Mouse (Mus musculus): ENCODE data around the gene Arhgap22.
A peak's percentile ranks its signal among the peaks of the same experiment; 100 is the strongest.

Arhgap22 gene

DNA sequence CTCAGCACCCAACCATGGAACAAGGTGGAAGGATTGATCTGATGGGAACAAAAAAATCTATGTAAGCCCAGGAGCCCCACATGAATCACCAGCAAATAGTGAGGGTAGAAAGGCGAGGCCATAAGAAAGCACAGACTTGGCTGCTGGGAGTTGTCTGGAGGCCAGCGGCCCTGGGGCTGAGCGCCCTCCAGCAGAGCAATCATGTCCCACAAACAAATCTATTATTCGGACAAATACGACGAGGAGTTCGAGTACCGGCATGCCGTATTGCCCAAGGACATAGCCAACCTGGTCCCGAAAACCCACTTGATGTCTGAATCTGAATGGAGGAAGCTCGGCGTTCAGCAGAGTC is 892 bp upstream of the Arhgap22 start:
- no peak for DNase-seq (ENCODE audit: extremely low read depth, low read depth)

DNA sequence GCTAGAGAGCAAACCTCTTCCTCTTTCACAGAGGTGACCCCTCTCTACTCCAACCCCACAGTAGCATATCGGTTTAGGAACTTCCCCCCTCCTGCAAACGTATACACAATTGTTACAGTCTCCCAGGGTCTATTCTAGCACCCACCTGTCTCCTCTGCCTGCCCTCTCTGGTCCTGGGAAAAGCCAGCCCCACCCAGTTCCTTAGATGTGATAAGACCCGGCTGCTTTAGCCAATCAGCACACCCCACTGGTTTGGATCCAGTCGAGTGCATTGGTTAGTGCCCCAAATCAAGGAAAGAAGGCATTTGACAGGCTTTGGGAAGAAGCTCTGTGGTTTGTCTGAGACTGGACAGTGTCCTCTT is 922 bp downstream of the Arhgap22 start:
- DNase-seq (ENCODE audit: extremely low read depth, low read depth): no peak

DNA sequence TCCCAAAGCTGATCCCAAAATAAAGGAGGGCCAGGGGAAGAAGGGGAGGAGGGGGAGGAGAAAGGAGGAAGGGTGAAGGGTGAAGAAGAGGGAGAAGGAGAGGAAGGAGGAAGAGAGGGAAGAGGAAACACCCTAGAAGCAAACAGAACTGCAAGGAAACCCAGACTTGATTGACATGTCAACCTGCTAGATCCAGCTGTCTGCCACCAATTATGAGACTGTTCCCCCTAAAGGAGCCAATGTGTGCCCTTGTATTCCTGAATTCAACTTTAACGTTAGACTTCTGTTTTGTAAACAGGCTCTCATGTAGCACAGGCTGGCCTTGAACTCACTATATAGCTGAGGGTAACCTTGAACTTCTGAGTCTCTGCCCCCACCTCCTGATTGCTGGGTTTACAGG is 1.3 kb downstream of the Arhgap22 start:
- DNase-seq (ENCODE audit: extremely low read depth, low read depth): no peak

DNA sequence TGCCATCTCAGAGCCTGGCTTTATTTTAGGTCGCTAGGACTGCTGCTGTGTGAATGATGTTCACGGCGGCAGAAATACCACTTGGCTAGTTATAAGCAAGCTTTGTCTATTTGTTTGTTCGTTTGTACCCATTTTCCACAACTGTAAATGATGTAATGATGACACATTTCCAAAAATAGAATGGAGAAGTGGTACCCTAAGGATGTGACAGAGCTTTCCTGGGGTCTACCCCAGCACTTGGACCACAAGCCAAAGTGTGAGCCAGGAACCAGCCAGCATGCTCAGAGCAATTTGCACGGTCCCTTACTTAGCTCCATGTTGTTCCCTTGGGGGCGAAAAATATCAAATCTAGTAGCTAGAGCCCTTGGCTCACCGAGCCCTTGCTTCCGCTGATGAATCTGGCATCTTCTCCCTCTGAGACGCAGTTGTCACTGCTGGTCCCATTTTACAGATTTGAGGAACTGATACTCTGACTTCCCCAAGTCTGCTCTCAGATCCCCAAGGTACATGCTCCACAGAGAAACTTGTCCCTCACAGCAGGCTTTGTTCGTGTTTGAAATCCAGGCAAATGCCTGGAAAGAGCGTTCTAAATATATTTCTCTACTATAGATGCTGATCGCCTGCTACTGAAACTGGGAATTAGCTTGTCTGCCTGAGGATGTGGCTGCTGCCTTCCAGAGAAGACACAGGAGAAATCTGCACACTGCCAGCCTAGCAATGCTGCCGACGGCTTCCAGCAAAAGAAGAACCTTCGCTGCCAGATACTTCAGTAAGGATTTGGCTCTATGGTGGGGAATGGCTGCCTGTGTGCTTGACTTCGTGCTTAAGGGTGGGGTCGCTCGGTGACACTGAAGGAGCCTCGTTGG is 2.8 kb downstream of the Arhgap22 start:
- DNase-seq (ENCODE audit: extremely low read depth, low read depth): no peak

DNA sequence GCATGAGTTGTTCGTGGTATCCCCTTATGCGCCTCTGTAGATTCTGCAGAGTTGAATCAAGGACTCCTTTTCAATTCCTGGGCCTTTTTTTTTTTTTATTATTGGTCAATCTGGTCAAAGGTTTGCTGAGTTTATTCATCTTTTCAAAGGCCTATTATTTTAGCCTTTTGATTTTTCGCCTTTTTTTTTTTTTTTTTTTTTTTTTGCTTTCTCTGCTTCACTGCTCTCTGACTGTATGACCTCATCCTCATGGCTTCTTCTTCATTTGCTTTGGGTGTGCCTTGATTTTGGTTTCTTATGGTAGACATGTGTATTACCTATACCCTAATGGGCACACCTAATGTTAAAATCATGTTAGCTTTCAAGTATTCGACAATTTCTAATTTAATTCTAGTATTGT is 11.4 kb downstream of the Arhgap22 start:
- DNase-seq (ENCODE audit: extremely low read depth, low read depth): no peak

DNA sequence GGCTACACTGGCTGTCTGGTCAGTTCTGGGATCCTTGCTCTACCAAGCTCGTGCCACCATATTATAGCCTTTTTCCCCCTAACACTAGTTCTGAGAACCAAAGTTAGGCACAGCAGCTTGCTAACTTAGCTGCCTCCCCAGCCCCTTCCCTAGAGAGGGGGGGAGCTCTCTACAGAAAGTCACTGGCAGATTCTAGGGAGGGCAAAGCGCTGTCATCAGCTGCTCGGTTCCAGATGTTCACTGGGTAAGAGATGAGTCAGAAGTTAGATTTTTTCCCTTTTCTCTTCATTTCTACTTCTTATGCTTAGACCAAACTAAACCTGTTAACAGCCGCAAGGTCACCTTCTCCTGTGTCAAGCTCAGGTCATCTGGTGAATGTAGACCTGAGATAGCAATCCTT is 16.8 kb downstream of the Arhgap22 start:
- no peak for DNase-seq (ENCODE audit: extremely low read depth, low read depth)

DNA sequence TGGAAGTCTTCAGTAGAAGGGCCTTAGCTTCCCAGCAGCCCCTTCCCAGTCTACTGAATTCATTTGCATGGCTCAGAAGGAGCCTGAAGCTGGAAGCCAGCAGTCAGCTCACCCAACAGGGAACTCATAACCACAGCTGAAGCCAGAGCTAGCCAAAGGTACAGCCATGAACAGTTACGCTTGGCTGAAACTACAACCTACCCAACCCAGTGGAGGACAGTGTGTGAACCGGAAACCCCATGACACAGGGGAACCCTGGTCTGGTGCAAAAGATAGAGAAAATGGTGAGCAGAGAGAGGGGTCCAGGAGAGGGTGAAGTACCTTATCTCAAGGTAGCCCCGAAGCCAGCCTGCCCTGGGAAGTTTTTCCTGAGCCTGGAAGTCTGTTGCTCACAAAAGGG is 17.5 kb downstream of the Arhgap22 start:
- no peak for DNase-seq (ENCODE audit: extremely low read depth, low read depth)

DNA sequence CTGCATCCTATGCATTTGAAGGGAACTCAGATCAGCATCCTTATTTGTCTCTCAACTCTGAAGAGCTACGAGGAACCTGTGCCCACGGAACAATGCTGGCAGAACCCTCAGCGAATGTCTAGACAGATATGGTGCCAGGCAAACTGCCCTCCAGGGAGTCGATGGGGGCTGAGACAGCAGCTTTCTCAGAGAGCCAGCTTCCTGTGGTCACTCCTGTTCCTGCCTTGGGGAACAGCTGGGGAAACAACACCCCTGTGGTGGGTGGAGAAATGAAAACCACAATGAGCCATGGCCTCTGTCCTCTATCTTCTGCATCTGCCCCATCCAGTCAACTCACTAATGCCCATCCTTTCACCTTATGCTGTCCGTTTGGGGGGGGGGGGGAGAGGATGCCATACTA is 18.2 kb downstream of the Arhgap22 start:
- no peak for DNase-seq (ENCODE audit: extremely low read depth, low read depth)

DNA sequence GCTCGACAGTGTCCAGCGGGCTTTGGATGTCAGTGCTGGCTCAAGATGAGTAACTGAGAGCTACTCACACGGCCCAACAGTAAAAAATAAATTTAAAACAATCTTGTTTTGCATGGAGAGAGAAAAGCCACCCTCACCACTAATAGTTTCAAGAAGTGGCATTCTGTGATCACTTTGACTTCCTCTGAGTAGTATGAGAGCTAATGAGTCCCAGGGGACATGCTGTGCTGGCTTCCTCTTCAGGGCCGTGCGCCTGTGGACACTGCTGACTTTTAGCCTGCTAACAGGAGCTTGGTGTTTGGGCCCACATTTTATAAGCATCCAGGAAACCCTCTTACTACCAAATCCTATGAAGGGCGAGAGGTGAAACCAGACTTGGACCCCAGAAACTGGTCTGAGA is 21.8 kb downstream of the Arhgap22 start:
- DNase-seq (ENCODE audit: extremely low read depth, low read depth): no peak

DNA sequence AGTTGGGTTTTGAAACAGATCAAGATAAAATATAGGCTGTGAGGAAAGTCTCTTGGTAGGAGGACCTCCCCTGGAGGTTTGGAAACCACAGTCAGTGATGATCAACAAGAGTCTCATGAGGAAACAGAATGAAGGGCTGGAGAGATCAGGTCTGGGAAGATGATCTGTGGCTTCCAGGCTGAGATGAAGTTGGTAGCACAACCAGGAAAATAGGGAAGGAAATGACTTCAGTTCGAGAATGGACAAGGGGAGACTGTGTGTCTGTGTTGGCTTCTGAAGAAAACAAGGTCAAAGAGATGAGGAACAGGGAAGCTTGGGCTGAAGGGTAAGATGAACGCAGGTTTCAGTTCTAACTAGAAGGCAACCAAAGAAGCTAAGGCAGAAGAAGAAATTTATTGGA is 26.6 kb downstream of the Arhgap22 start:
- DNase-seq (ENCODE audit: extremely low read depth, low read depth): no peak

DNA sequence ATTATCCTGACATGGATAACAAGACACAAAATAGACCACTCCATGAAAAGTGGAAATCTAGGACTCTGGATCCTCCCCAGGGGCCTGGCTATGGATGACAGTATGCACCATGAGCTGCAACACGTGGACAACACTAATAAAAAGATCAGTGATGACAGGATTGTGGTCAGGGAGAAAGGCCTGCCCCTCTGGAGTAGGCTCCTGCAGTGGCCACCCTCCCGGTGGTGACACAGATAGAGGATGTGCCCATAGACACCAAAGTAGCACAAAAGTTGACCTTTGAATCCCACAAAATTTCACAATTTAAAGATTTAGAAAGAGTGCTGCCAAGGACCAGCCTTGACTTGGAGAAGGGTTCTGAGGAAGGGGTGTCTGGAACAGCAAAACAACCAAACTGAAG is 29.4 kb downstream of the Arhgap22 start:
- DNase-seq (ENCODE audit: extremely low read depth, low read depth): no peak

DNA sequence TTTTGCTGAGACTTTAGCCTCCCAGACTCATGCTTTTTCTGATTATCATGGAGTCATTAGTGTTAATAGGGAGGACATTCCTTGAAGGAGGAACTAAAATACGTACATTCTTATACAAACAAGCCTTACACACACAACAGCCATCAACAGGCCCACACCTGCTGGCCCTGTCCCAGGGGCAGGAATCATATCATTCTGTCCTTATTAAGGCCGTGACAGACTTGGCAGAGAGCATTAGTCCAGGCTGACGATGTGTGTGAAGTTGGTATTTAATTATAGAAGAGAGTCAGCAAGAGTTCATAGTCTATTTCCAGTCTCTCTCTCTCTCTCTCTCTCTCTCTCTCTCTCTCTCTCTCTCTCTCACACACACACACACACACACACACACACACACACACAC is 30.7 kb downstream of the Arhgap22 start:
- DNase-seq (ENCODE audit: extremely low read depth, low read depth): no peak

DNA sequence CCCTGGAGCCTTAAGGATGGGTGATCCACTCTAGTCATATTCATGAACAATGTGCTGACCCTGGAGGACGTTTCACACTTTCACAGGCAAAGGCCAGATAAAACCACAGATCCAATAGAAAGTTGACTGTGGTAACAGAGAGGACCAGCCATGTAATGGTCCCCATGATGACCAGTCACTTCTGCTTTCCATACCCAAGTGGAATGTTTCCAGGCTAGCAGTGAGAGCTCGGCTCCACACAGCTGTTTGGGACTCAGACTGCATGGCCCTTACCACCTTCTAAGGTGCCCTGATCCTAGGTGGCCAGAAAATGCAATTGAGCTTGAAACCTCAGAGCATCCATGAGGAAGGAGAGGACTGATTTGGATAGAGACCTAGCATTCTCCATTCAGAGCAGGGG is 31.1 kb downstream of the Arhgap22 start:
- DNase-seq (ENCODE audit: extremely low read depth, low read depth): no peak

DNA sequence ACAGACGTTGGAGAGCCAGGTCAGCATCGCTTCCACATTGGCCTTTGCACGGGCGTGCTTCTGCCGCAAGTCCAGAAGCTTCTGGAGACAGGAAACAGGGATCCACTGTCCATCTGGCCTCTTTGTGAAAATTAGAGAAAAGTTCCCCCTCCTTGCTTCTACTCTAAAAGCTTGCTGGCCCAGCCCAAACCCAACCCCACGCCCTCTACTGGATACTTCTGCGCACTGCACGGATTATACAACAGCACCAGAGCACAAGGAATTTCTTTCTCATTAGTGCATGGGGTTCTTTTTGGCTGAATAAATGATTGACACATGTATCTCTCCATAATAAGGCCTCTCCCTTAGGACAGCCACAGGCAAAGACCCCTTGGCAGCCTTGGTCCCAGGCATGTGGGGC is 32.6 kb downstream of the Arhgap22 start:
- DNase-seq (ENCODE audit: extremely low read depth, low read depth): no peak

DNA sequence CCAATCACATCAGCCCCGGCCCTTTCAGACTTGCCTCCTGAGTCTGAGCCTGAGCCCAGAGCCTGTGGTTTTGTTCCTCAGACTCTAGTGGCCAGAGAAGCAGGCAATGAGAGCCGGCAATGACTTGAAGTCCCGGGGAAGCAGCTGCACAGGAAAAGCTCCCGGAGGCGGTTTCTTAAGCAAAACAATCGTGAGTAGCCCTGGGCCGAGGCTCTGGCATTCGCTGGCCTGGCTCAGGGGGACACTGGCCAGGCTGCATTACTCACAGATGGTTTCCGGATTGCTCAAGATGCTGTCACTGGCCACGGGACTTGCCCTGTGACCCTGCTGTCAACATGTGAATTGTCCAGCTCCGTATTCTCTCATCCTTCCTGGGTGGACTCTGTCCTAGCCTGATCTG is 33.8 kb downstream of the Arhgap22 start:
- no peak for DNase-seq (ENCODE audit: extremely low read depth, low read depth)

DNA sequence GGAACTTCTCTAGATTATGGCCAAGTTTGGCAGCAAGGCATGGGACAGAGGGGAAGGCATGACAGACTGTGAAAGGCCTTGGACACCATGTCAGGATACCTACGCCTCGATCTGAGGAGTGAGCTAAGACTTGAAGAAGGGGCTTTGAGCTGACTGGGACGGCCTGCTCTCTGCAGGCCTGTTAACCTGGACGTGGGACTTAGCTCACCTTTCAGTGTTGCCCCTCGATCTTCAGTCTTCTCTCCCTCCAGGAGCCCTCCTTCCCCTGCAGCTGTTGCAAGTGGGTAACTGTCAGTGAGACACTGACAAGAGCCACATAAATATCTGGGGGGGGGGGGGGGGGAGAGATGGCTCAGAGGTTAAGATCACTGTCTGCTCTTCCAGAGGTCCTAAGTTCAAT is 34.9 kb downstream of the Arhgap22 start:
- DNase-seq (ENCODE audit: extremely low read depth, low read depth): no peak

DNA sequence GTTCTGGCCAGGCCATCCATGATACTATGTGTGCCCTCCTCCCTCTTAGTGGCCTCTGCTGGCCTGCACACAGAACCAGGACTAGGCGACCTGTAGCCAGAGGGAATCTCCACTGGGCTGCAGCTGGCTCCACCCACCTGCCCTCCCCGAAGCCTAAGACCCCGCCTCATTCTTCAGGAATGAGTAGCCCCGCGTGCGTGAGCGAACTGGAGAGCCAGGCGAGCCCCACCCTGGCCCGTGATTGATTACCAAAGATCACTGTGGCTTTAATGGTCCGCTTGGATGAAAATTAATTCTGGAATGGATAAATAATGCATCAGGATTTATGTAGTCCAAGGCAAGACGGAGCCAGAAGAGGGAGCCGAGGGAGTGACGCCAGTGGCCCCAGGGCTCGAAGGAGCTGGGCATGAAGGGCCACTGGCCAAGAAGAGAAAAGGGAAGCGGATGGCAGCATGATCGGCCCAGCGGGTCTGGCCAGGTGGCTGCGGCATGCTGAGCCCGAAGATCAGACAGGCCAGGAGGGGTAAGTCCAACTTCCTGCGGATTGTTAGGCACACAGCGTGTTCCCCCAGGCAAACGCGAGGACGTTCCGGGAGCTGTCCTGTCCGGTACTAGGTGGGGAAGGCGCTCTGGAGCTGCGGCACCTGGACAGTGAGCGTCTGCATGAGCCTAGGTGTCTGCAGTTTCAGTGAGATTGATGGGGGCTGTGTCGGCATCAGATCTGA is 36.6 kb downstream of the Arhgap22 start:
- DNase-seq (ENCODE audit: extremely low read depth, low read depth): no peak

DNA sequence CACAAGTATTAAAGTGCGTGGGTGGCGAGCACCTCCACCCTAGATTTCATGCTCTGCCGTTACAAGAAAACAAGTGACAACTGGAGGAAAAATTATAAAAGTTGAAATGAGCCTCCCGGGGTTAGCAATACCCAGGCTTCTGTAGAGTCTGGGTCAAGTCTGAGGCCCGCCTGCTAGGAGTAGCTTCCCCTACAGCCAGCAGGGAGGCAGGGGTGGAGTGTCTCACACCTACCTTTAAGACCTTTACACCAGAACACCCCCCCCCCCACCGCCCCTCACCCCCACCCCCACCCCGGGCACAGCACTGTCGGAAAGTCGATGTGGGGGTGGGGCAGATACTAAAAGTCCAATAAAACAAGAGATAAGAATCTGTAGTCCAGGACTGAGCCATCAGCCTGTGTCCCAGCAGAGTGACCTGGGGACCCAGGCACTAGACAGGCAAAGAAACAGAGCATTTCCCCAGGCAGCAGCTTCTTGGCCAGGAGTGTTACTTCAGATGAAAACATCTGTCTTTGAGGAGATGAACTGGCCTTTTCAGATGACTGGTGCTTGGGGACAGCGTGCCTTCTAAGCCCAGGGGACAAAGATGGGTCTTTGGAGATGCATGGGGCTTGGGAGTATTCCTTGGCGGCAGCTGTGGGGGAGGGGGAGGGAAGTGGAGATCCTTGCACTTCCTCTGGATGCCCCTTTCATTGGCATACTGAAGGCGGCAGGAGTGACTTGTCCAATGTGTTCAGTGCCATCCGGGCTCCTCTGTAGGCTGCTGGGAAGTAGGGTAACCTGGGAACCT is 37.3 kb downstream of the Arhgap22 start:
- no peak for DNase-seq (ENCODE audit: extremely low read depth, low read depth)

DNA sequence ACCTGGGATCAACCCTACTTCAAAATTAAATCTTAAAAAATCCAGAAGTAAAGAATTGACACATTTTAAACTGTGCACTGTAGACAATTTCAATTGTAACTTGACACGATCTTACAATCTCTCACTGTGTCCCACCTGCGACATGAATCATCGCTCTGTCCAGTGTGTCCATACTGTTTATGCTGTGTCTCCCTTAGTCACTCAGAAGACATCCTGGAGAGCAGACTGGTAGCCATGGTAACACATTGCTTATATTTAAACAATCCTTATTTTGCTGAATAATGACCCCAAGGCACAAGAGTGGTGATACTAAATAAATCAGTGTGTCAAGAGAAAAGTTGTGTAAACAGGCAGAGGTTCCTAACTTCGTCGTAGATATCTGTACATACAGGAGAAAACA is 44.4 kb downstream of the Arhgap22 start:
- DNase-seq (ENCODE audit: extremely low read depth, low read depth): no peak

DNA sequence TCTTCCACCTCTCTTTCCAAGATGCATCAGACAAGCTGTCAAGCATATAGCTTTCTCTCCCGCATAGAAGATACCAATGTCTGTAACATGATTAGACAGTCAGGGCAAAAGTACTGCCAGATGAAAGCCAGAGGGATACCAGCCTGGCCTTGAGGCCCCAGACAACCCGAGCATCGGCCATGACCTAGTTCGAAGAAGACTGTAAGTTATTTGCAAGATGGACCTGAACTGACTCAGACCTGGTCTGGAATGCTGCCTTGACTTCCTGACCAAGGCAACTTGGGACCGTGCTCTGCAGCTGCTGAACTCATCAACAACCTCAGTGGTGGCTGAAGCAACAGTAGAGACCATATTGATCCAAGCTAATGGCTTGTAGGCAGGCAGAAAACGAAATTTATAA is 46.3 kb downstream of the Arhgap22 start:
- DNase-seq (ENCODE audit: extremely low read depth, low read depth): no peak

DNA sequence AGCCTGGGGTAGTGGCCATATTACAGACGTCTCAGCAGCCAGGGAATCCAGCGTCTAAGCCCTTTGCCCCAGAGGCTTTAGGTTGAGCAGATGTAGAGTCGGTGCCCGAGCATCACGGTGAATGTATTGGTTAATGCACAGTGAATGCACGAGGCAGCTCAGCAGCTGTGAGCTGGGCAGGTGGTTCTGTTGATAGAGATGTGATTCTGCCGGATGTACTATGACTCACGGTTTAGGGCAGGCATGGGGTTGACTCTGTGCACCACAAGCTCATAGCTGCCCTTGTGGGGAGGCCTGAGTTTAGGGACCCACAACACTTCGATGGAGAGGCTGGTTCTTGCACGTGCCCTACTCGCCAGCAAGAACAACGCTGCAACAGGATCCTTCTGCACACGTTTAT is 51.0 kb downstream of the Arhgap22 start:
- DNase-seq (ENCODE audit: extremely low read depth, low read depth): no peak

DNA sequence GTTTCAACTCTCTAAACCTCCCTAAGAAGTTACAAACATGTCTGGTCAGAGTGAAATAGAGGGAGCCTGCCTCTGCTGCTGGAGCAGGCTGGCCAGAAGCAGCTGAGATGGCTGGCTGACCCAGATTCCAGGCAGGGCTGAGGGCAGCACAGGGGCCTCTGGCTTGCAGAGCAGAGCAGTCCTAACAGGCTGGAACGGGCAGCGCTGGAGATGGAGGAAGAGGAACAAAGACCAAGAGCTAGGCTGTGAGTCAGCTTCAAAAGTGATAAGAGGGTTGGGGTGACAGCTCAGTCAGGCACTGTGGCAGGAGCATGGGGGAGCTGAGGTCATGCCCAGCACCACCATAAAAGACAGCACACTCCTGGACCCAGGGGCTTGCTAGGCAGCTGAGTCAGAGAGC is 62.4 kb downstream of the Arhgap22 start:
- DNase-seq (ENCODE audit: extremely low read depth, low read depth): peak; percentile 60

Data from MEL-GATA-1-ER (cell line).